Mouse (Mus musculus): ENCODE data around the gene Cep78. TPM values are rescaled to one million over a fixed set of nuclear protein-coding genes. Genes with fewer than 3 reads are reported as not detected.

The Cep78 gene
- total RNA-seq, 2 experiments from 2014 or later, result 4.1 to 4.2 TPM

DNA sequence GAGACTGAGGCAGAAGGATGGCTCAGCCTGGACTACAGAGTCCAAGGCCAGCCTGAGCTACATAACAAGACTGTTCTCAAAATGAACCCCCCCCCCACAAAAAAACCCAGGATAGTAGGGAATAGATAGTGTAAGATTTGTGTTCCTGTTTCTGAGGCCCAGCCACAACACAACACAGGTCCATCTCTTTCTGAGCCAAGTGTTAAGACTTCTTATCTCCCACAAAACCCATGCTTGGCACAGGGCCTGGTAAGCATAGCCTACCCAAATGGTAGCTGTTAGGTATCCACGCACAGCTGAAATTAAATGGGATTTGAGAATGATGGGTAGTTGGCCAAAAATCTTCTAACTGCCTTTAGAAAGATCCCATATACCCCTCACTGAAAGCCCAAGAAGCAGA lies 74.3 kb downstream of the Cep78 start:
- peak in 1 of 2 experiments; percentile 11 for DNase-seq

- peak; percentile 14 to 23 for DNase-seq
Measured at GRCm38 (mm10) chr19:15908016-15908415, 76.8 kb downstream of the Cep78 start.

Other genes with a start within 250 kb of the Cep78 start
- gene Psat1, start 37.7 kb downstream of the Cep78 start, total RNA-seq (2021), result 1 to 10 TPM; 3.7 to 4.2 TPM
- 10 to 100 TPM; 22.3 to 23.9 TPM for gene Gnaq, start 147.8 kb upstream of the Cep78 start, total RNA-seq (2021)

Measured in heart, adult 18-20 months (tissue).